Mouse (Mus musculus): ENCODE measurements at regions not wholly inside any gene's neighbourhood (a gene's known extent, or its start where the extent isn't known, plus 50 kb on each side); places are given as distances from the start of the nearest gene placed in this dataset.

DNA sequence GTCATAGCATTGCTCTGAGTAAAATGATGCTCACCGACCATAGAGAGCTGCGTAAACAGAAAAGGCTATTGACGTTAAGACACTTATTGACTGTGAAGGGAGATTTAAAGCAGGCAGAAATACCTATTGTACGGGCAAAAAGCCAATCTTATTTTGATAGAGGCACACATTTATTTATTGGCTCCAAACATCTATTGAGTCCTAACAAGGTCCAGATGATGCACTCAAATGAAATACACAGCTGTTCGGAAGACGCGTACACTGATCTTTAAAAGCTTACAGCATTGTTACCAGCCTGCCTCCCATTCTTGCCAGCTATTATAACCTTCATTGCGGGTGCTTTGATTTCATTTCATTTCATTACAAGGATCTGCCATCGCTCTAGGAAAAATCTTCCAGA, 102.0 kb upstream of the Map1b start:
- Histone ChIP-seq H3K36me3 (ENCODE audit: control insufficient read depth, insufficient read depth, low read length) (no peaks in the 10 kb centered on the region), H3K4me1 (ENCODE audit: control insufficient read depth, insufficient read depth, low read length) (no peaks in the 10 kb centered on the region), H3K9ac (ENCODE audit: low read depth, low read length) (no peak overlapping the region), H3K79me2 (replicated peaks; ENCODE audit: control insufficient read depth, insufficient read depth, low read length) (no peaks in the 10 kb centered on the region), H3K4me3 (no peak overlapping the region), H3K27ac (no peak overlapping the region), H3K27me3 (ENCODE audit: control insufficient read depth, insufficient read depth, low read length) (no peaks in the 10 kb centered on the region)
- intact Hi-C loops (cut with DNase I): no loop called here
- 91% methylated on average over 9 of the region's 9 CpGs for WGBS
- TF ChIP-seq EP300 (IDR thresholded peaks at IDR 0.05; ENCODE audit: insufficient read depth, low read depth, low read length): no peak
- no peak for TF ChIP-seq CTCF (IDR thresholded peaks at IDR 0.05)
- no peak for TF ChIP-seq POLR2A (IDR thresholded peaks at IDR 0.05; ENCODE audit: insufficient read depth, low read depth, low read length)
- no peak for DNase-seq

DNA sequence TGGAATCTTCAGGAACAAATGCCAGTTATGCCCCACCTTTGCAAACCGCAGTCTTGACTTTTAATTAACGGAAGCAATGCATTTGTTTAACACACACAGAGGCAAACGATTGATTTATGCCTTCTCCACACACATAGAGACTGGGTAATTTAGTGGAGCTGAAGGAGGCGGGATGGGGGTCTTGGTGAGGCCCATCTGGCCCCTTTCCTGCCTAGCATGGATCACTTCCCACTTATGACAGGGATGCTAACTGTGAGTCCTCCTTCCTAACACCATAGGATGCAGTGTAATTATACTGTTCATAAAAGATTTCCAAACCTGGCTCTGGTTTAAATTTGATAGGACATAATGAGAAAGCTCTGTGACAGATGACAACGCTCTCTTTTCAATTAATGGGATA, 101.1 kb upstream of the Map1b start:
- Histone ChIP-seq H3K27me3 (ENCODE audit: control insufficient read depth, insufficient read depth, low read length) (no peaks in the 10 kb centered on the region), H3K9ac (ENCODE audit: low read depth, low read length) (no peak overlapping the region), H3K27ac (no peak overlapping the region), H3K79me2 (replicated peaks; ENCODE audit: control insufficient read depth, insufficient read depth, low read length) (no peaks in the 10 kb centered on the region), H3K36me3 (ENCODE audit: control insufficient read depth, insufficient read depth, low read length) (no peaks in the 10 kb centered on the region), H3K4me1 (ENCODE audit: control insufficient read depth, insufficient read depth, low read length) (no peaks in the 10 kb centered on the region), H3K4me3 (no peak overlapping the region)
- 86% methylated on average over 5 of the region's 5 CpGs for WGBS
- DNase-seq: no peak
- intact Hi-C loops (cut with DNase I): no loop called here
- TF ChIP-seq POLR2A (IDR thresholded peaks at IDR 0.05; ENCODE audit: insufficient read depth, low read depth, low read length) (no peak), EP300 (IDR thresholded peaks at IDR 0.05; ENCODE audit: insufficient read depth, low read depth, low read length) (no peak), CTCF (IDR thresholded peaks at IDR 0.05) (no peak)

DNA sequence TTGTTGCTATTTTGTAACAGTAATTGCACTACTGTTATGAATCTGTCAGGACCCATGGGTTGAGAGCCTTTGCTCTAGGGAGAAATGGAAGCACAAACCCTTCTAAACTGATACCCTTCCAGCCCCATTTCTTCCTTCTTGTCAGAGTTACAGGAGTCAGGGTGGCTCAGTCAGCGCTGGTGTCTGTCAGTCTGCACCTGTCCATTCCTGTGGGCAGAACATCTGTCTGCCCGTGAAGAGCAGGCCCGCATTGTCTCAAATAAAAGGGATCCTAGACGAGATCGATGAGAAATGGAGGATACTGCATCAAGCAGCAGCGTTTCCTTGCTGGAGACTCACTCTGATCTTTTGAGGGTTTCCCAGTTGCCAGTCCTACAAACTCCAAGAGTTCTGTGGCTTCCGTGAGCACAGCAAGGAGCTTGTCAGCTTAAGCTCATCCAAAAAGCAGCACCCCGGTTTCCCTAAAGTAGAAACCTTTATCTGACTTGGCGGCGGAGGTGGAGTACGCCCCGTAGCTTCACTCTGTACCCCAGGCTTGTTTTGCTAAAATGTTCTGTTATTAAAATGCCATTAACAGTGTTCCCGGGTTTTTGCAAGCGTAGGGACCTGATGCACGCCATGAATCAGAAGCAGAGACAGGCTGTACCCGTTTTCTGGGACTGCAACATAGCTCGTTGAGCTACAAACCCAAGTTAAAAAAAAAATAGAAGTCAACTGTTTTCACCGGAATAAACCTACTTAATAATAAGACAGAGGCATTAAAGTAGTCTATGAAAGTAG, 95.6 kb upstream of the Map1b start:
- Histone ChIP-seq H3K27me3 (ENCODE audit: control insufficient read depth, insufficient read depth, low read length) (no peaks in the 10 kb centered on the region), H3K4me1 (ENCODE audit: control insufficient read depth, insufficient read depth, low read length) (peaks cover 3% of the 10 kb centered on the region; the same call in 1 of the 2 replicates), H3K79me2 (replicated peaks; ENCODE audit: control insufficient read depth, insufficient read depth, low read length) (no peaks in the 10 kb centered on the region), H3K4me3 (no peak overlapping the region), H3K36me3 (ENCODE audit: control insufficient read depth, insufficient read depth, low read length) (no peaks in the 10 kb centered on the region), H3K9ac (ENCODE audit: low read depth, low read length) (no peak overlapping the region), H3K27ac (no peak overlapping the region)
- 88% methylated on average over 18 of the region's 18 CpGs for WGBS
- TF ChIP-seq CTCF (IDR thresholded peaks at IDR 0.05) (no peak), EP300 (IDR thresholded peaks at IDR 0.05; ENCODE audit: insufficient read depth, low read depth, low read length) (no peak), POLR2A (IDR thresholded peaks at IDR 0.05; ENCODE audit: insufficient read depth, low read depth, low read length) (no peak)
- no peak for DNase-seq
- intact Hi-C loops (cut with DNase I): no loop called here

DNA sequence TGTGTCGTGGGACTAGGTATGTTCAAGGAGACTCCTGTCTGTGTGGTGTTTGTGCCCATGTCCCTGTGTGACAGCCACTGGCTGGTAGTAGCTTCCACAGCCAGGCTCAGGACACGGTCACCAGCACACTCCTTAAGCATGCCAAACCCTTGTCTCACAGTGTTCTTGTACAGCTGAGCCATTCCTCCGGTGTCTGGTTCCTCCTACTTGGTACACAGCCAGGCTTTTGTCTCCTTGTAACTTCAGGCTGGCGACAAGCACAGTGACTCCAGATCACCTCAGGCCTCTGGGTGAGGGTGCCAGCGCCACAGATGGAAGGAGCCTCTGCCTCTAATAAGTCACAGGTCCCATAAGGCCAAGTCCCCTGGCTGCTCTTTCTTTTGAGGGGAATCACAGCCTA, 94.2 kb upstream of the Map1b start:
- no peak overlapping the region for H3K9ac ChIP-seq (ENCODE audit: low read depth, low read length)
- intact Hi-C loops (cut with DNase I): no loop called here
- WGBS: 32% methylated on average over 5 of the region's 5 CpGs
- TF ChIP-seq EP300 (IDR thresholded peaks at IDR 0.05; ENCODE audit: insufficient read depth, low read depth, low read length) (no peak), POLR2A (IDR thresholded peaks at IDR 0.05; ENCODE audit: insufficient read depth, low read depth, low read length) (no peak), CTCF (IDR thresholded peaks at IDR 0.05) (no peak)
- H3K27ac ChIP-seq: no peak overlapping the region
- DNase-seq: no peak
- peaks cover 3% of the 10 kb centered on the region; the same call in 1 of the 2 replicates for H3K4me1 ChIP-seq (ENCODE audit: control insufficient read depth, insufficient read depth, low read length)
- H3K79me2 ChIP-seq (replicated peaks; ENCODE audit: control insufficient read depth, insufficient read depth, low read length): no peaks in the 10 kb centered on the region
- H3K27me3 ChIP-seq (ENCODE audit: control insufficient read depth, insufficient read depth, low read length): no peaks in the 10 kb centered on the region
- H3K36me3 ChIP-seq (ENCODE audit: control insufficient read depth, insufficient read depth, low read length): no peaks in the 10 kb centered on the region
- H3K4me3 ChIP-seq: no peak overlapping the region

DNA sequence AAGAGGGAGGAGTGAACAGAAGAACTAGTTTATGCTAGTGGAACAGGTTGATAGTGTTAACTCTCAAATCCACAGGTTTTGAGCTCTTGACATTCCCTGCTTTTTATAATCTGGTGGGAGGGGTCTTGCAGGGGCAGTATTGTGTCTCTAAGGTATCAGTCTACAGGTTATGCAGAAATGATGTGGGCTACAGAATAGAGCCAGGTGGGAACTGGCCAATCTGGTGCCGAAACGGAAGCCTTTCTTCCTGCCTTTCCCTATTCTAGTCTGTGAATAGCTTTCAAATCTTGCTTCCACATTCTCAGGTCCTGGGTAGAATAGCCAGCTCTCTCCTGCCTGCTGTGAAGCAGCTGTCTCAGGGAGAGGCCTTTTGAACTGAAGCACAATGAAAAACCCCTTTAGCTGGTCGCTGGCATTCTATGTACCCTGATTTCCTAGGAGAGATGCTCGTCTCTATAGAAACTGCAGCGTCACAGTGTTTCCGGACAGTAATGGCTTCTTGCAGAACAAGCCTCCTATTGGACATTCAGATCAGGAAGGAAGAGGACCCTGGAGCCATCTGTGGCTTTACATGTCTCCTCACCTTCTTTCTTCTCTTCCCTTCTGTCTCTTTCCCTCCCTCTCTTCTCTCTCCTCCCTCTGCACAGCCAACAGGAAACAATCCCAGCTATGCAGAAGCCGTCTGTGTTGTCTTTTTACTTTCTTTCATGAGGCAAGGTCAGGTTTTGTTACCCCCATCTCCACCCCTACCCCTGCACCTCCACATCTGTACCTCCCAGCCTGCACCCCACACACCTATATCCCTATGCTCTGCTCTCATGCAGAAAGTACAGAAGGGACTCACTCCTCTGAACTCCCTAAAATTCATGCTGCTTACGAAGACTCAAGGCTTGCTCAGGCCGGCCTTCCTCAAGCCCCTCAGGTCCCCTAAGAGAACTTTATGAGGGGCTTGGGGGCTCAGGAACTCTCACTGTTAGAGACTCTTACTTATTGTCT, 93.1 kb upstream of the Map1b start:
- no peak for DNase-seq
- H3K4me1 ChIP-seq (ENCODE audit: control insufficient read depth, insufficient read depth, low read length): peaks cover 3% of the 10 kb centered on the region; the same call in 1 of the 2 replicates
- no peak overlapping the region for H3K27ac ChIP-seq
- H3K4me3 ChIP-seq: no peak overlapping the region
- no peaks in the 10 kb centered on the region for H3K36me3 ChIP-seq (ENCODE audit: control insufficient read depth, insufficient read depth, low read length)
- H3K27me3 ChIP-seq (ENCODE audit: control insufficient read depth, insufficient read depth, low read length): no peaks in the 10 kb centered on the region
- intact Hi-C loops (cut with DNase I): loop anchor here (5.0 kb wide), 1 partner anchor 228 kb away; no protein-coding TSS in a partner anchor
- no peak for TF ChIP-seq CTCF (IDR thresholded peaks at IDR 0.05)
- TF ChIP-seq EP300 (IDR thresholded peaks at IDR 0.05; ENCODE audit: insufficient read depth, low read depth, low read length): no peak
- no peak for TF ChIP-seq POLR2A (IDR thresholded peaks at IDR 0.05; ENCODE audit: insufficient read depth, low read depth, low read length)
- no peak overlapping the region for H3K9ac ChIP-seq (ENCODE audit: low read depth, low read length)
- no peaks in the 10 kb centered on the region for H3K79me2 ChIP-seq (replicated peaks; ENCODE audit: control insufficient read depth, insufficient read depth, low read length)
- 69% methylated on average over 9 of the region's 9 CpGs for WGBS
